ENCODE assay signal across 26 mouse cellular contexts in genomic region chr2:126778806-126779205, GRCm38 (mm10). TPM values are rescaled to one million over a fixed set of nuclear protein-coding genes. Genes with fewer than 3 reads are reported as not detected.
DNase-seq lines count a peak whose midpoint lies in the region; ATAC-seq and TF ChIP-seq lines count a peak whose summit lies in the region.
"Had no signal": no experiment of that assay in that cellular context is flagged by ENCODE, and none has a peak within 500 bp of the region (broad histone marks: within the 10 kb centered on the region; RNA-seq: fewer than 3 reads in every experiment).

No protein-coding gene starts in this region.

- no peak overlapping the region for H3K9ac ChIP-seq in kidney, embryonic 15.5 days
- H3K9ac ChIP-seq in liver, postnatal 0 days (replicated peaks), result no peak overlapping the region
- no peak overlapping the region for H3K9ac ChIP-seq in liver, embryonic 11.5 days (ENCODE audit: low read depth, low read length)
- H3K9ac ChIP-seq: embryonic facial prominence, embryonic 12.5 days; forebrain, embryonic 13.5 days; forebrain, embryonic 15.5 days; forebrain, postnatal 0 days had no signal

- H3K4me1 ChIP-seq in kidney, adult 2 months (ENCODE audit: control insufficient read depth, insufficient read depth, low read length), result no peaks in the 10 kb centered on the region
- H3K4me1 ChIP-seq in kidney, embryonic 15.5 days, result no peaks in the 10 kb centered on the region
- no peaks in the 10 kb centered on the region for H3K4me1 ChIP-seq in liver, postnatal 0 days (ENCODE audit: insufficient read depth)
- H3K4me1 ChIP-seq in liver, embryonic 11.5 days (replicated peaks; ENCODE audit: control insufficient read depth, insufficient read depth, low read length), result no peaks in the 10 kb centered on the region
- H3K4me1 ChIP-seq: embryonic facial prominence, embryonic 10.5 days; embryonic facial prominence, embryonic 12.5 days; forebrain, embryonic 13.5 days; forebrain, embryonic 15.5 days had no signal

- WGBS in kidney, adult 2 months, result 76% methylated on average over 4 of the region's 4 CpGs
- WGBS in kidney, embryonic 15.5 days, result 80% methylated on average over 4 of the region's 4 CpGs
- 67% methylated on average over 4 of the region's 4 CpGs for WGBS in liver, postnatal 0 days (ENCODE audit: insufficient replicate concordance)
- WGBS in liver, embryonic 11.5 days, result 79% methylated on average over 4 of the region's 4 CpGs

- DNase-seq in adrenal gland, adult (ENCODE audit: inconsistent age in 2 of 2, low spot score in 1 of 2), result peak; percentile 13 to 65
- no peak for DNase-seq in adrenal gland, postnatal 14 days
- peak; percentile 53 for DNase-seq in kidney, adult 2 months
- DNase-seq in kidney, postnatal 36 days, result peak; percentile 29 to 35
- DNase-seq in kidney, adult 11 months, result no peak
- no peak for DNase-seq in liver, postnatal 0 days
- DNase-seq in liver, embryonic 11.5 days (ENCODE audit: low spot score), result no peak
- DNase-seq: adrenal gland, postnatal 10 days; B cell, adult 2 months; cerebellum, adult 11-12 months; cerebellum, adult 2 months; cerebellum, adult 9-10 months; cerebellum, postnatal 10 days; cerebellum, postnatal 25 days; forebrain, postnatal 0 days had no signal

- TF ChIP-seq POLR2A in kidney, adult 2 months (IDR thresholded peaks at IDR 0.05; ENCODE audit: low read depth, low read length), result no peak

- no peaks in the 10 kb centered on the region for H3K36me3 ChIP-seq in kidney, adult 2 months (ENCODE audit: control insufficient read depth, insufficient read depth, low read length)
- H3K36me3 ChIP-seq in kidney, embryonic 15.5 days, result no peaks in the 10 kb centered on the region
- H3K36me3 ChIP-seq in liver, postnatal 0 days (replicated peaks; ENCODE audit: insufficient read depth, low read length), result no peaks in the 10 kb centered on the region
- no peaks in the 10 kb centered on the region for H3K36me3 ChIP-seq in liver, embryonic 11.5 days (ENCODE audit: control insufficient read depth, insufficient read depth, low read length)
- H3K36me3 ChIP-seq: embryonic facial prominence, embryonic 10.5 days; embryonic facial prominence, embryonic 12.5 days; forebrain, embryonic 15.5 days; G1E had no signal

- ATAC-seq in kidney, embryonic 15.5 days (replicated peaks; ENCODE audit: low FRiP score), result no peak
- 0 out of 2 replicates have a peak, but pooled peaks have one; percentile 27 for ATAC-seq in liver, postnatal 0 days
- no peak for ATAC-seq in liver, embryonic 11.5 days (replicated peaks; ENCODE audit: low FRiP score)
- ATAC-seq: activated CD4-positive, CD25-positive, alpha-beta regulatory T cell, adult 4 months; CD4-positive, CD25-positive, alpha-beta regulatory T cell, adult 4 months; forebrain, embryonic 13.5 days; forebrain, embryonic 15.5 days; forebrain, postnatal 0 days; Patski had no signal

- no peak for TF ChIP-seq EP300 in liver, postnatal 0 days (IDR thresholded peaks at IDR 0.05; ENCODE audit: low read depth)

- no peak overlapping the region for H3K4me3 ChIP-seq in kidney, adult 2 months (ENCODE audit: insufficient read depth, low read depth, low read length)
- H3K4me3 ChIP-seq in kidney, embryonic 15.5 days (replicated peaks), result no peak overlapping the region
- H3K4me3 ChIP-seq in liver, postnatal 0 days (ENCODE audit: low read depth, low read length), result no peak overlapping the region
- no peak overlapping the region for H3K4me3 ChIP-seq in liver, embryonic 11.5 days (ENCODE audit: low read depth, low read length)
- H3K4me3 ChIP-seq: embryonic facial prominence, embryonic 10.5 days; embryonic facial prominence, embryonic 12.5 days; forebrain, embryonic 13.5 days; forebrain, embryonic 15.5 days had no signal

- no peaks in the 10 kb centered on the region for H3K27me3 ChIP-seq in kidney, adult 2 months (replicated peaks; ENCODE audit: control insufficient read depth, insufficient read depth, low read length)
- no peaks in the 10 kb centered on the region for H3K27me3 ChIP-seq in kidney, embryonic 15.5 days
- H3K27me3 ChIP-seq in liver, postnatal 0 days (ENCODE audit: insufficient read depth, low read length), result no peaks in the 10 kb centered on the region
- H3K27me3 ChIP-seq in liver, embryonic 11.5 days (replicated peaks; ENCODE audit: control insufficient read depth, insufficient read depth, low read length), result no peaks in the 10 kb centered on the region
- H3K27me3 ChIP-seq: CH12.LX; embryonic facial prominence, embryonic 12.5 days; forebrain, embryonic 13.5 days; forebrain, embryonic 15.5 days; Patski had no signal

- H3K4me2 ChIP-seq in kidney, embryonic 15.5 days, result no peak overlapping the region
- H3K4me2 ChIP-seq in liver, postnatal 0 days (ENCODE audit: low read depth, low read length), result no peak overlapping the region
- no peak overlapping the region for H3K4me2 ChIP-seq in liver, embryonic 11.5 days
- H3K4me2 ChIP-seq: embryonic facial prominence, embryonic 12.5 days; forebrain, embryonic 13.5 days; forebrain, embryonic 15.5 days had no signal

- no peak for TF ChIP-seq CTCF in kidney, adult 2 months (conservative IDR thresholded peaks at IDR 0.05; ENCODE audit: insufficient read depth, insufficient read length, low read depth, low read length)
- no peak for TF ChIP-seq CTCF in liver, postnatal 0 days (IDR thresholded peaks at IDR 0.05; ENCODE audit: low read depth)

- H3K27ac ChIP-seq in kidney, adult 2 months (ENCODE audit: insufficient read depth, low read depth, low read length), result no peak overlapping the region
- H3K27ac ChIP-seq in kidney, embryonic 15.5 days, result no peak overlapping the region
- no peak overlapping the region for H3K27ac ChIP-seq in liver, postnatal 0 days (ENCODE audit: low read depth)
- H3K27ac ChIP-seq in liver, embryonic 11.5 days (ENCODE audit: low read depth, low read length), result no peak overlapping the region
- H3K27ac ChIP-seq: embryonic facial prominence, embryonic 10.5 days; embryonic facial prominence, embryonic 12.5 days; forebrain, embryonic 13.5 days; forebrain, embryonic 15.5 days had no signal

- H3K9me3 ChIP-seq in kidney, embryonic 15.5 days (replicated peaks), result no peaks in the 10 kb centered on the region
- no peaks in the 10 kb centered on the region for H3K9me3 ChIP-seq in liver, postnatal 0 days (ENCODE audit: low read length)
- H3K9me3 ChIP-seq in liver, embryonic 11.5 days (ENCODE audit: control insufficient read depth, low read length), result no peaks in the 10 kb centered on the region
- H3K9me3 ChIP-seq: embryonic facial prominence, embryonic 10.5 days; embryonic facial prominence, embryonic 12.5 days; forebrain, embryonic 13.5 days; forebrain, embryonic 15.5 days; G1E had no signal

RNA-seq across cellular contexts. Expression of gene Usp50, which starts 4.5 kb away (rescaled TPM):
- not detected in 2 replicates for total RNA-seq in adrenal gland, postnatal 14 days (2021)
- polyA plus RNA-seq in kidney, adult 2 months (2012; rRNA removed), result 1.3 and 1.5 TPM in 2 replicates
- polyA plus RNA-seq in kidney, embryonic 15.5 days (2015; fragmentation: Nextera tagmentation; extraction: Ambion mirVana), result 2.7 and 3.4 TPM in 2 replicates
- polyA plus RNA-seq in liver, postnatal 0 days (2015; fragmentation: Nextera tagmentation; extraction: Ambion mirVana), result 1.6 TPM in 2 replicates
- 3.0 and 3.8 TPM in 2 replicates for polyA plus RNA-seq in liver, embryonic 11.5 days (2014; fragmentation: Nextera tagmentation; extraction: Ambion mirVana)
- total RNA-seq: adrenal gland, postnatal 10 days; adrenal gland, postnatal 36 days had no signal

Comparison
In these comparisons a context has a peak if more than half of its experiments do, and no peak if none do; other contexts are left out.
1. DNase-seq: peak in adrenal gland, adult (2 of 2), kidney, adult 2 months (single experiment) and kidney, postnatal 36 days (2 of 2); none in adrenal gland, postnatal 14 days (single experiment), kidney, adult 11 months (single experiment), liver, postnatal 0 days (single experiment) and liver, embryonic 11.5 days (single experiment).